Mouse (Mus musculus) G1E-ER4 (cell line): ENCODE results near the gene Gm5108. TPM values are rescaled to one million over a fixed set of nuclear protein-coding genes. Genes with fewer than 3 reads are reported as not detected.
A peak's percentile ranks its signal among the peaks of the same experiment; 100 is the strongest.

Source experiments
- GATA1 ChIP-seq: IDR thresholded peaks from one replicate; pipeline ENCODE4 v1.8.0; 2012; ENCODE audit warnings: low read length, inconsistent platforms
- polyA plus RNA-seq: library from polyadenylated mRNA; stranded (reverse); fragments of >175 nt; gene quantifications from 2 replicates; pipeline ENCODE4 v1.2.3, GENCODE M21; 2012

Gene Gm5108
- polyA plus RNA-seq, result not detected in 2 replicates

- no peak for TF ChIP-seq GATA1
These were observed at the start of gene Gm5108 for GRCm38 (mm10) chr5:67941369-67941768. Gm5108 (plus strand) TSS chr5:67941669.

GRCm38 (mm10) chr5:67898921-67899320 is 42.5 kb upstream of the Gm5108 start:
- no peak for TF ChIP-seq GATA1

- TF ChIP-seq GATA1, result no peak
These were observed 36.9 kb upstream of the Gm5108 start for GRCm38 (mm10) chr5:67904555-67904954.

GRCm38 (mm10) chr5:67930584-67930983 is 10.9 kb upstream of the Gm5108 start:
- no peak for TF ChIP-seq GATA1

GRCm38 (mm10) chr5:67931623-67932022 is 9.8 kb upstream of the Gm5108 start:
- peak; percentile 78 for TF ChIP-seq GATA1

GRCm38 (mm10) chr5:67943199-67943598 is 1.7 kb downstream of the Gm5108 start:
- TF ChIP-seq GATA1, result no peak

- no peak for TF ChIP-seq GATA1
These were observed 2.8 kb downstream of the Gm5108 start for GRCm38 (mm10) chr5:67944074-67944785.

- no peak for TF ChIP-seq GATA1
These were observed 4.9 kb downstream of the Gm5108 start, which contains the start of gene Gm21905 for GRCm38 (mm10) chr5:67946321-67946720. Gm21905 (minus strand) TSS chr5:67946421.

- no peak for TF ChIP-seq GATA1
These were observed 5.5 kb downstream of the Gm5108 start for GRCm38 (mm10) chr5:67947006-67947405.

- TF ChIP-seq GATA1, result no peak
These were observed 6.6 kb downstream of the Gm5108 start for GRCm38 (mm10) chr5:67948074-67948473.

GRCm38 (mm10) chr5:67954097-67954496 is 12.6 kb downstream of the Gm5108 start:
- no peak for TF ChIP-seq GATA1

- TF ChIP-seq GATA1, result no peak
These were observed 14.0 kb downstream of the Gm5108 start for GRCm38 (mm10) chr5:67955486-67955885.

GRCm38 (mm10) chr5:67961708-67962629 is 20.5 kb downstream of the Gm5108 start:
- TF ChIP-seq GATA1, result no peak

- no peak for TF ChIP-seq GATA1
These were observed 28.1 kb downstream of the Gm5108 start for GRCm38 (mm10) chr5:67969536-67969935.

- TF ChIP-seq GATA1, result no peak
These were observed 40.6 kb downstream of the Gm5108 start for GRCm38 (mm10) chr5:67981946-67982526.

- no peak for TF ChIP-seq GATA1
These were observed 49.0 kb downstream of the Gm5108 start for GRCm38 (mm10) chr5:67990426-67990825.
